Mouse (Mus musculus): Measurements from ENCODE around the gene Rabepk. TPM values are rescaled to one million over a fixed set of nuclear protein-coding genes. Genes with fewer than 3 reads are reported as not detected.
A peak's percentile ranks its signal among the peaks of the same experiment; 100 is the strongest.

Gene Rabepk
- total and polyA plus RNA-seq, 3 experiments, result 62.1 to 88.4 (median 68.8) TPM

DNA sequence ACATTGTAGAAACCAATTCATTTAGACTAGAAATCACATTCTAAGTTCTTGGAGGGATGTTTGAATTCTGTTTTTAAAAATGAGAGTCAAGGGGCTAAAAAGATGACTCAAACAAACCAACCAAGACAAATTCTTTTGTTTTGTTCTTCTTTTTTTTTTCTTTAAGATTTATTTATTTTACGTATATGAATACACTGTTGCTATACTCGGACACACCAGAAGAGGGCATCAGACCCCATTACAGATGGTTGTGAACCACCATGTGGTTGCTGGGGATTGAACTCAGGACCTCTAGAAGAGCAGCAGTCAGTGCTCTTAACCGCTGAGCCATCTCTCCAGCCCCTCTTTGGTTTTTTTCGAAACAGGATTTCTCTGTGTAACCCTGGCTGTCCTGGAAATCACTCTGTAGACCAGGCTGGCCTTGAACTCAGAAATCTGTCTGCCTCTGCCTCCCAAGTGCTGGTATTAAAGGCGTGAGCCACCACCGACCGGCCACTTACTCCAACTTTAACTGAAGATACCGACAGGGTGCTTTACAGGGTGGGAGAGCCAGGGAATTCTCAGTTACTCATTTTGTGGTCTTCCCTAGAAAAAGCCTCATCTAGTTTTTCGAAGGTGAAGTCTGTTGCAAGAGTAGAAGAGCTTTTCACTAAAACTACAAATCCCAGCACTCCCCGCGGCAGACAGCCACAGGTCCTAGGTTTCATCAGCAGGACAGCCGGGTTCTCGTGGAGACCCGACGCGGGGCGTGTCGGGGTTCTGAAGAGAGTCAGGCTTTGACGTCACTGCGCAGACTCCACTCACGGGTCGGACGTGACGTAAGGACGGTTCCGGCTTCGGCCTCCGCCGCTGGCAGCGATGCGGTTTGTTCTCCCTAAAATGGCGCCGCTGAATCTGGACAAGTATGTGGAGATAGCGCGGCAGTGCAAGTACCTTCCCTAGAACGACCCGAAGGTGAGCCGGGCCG, 2.1 kb upstream of the Rabepk start (continued):
- TF ChIP-seq JUN (IDR thresholded peaks at IDR 0.05; ENCODE audit: insufficient read depth, low read depth, low read length), result no peak

DNA sequence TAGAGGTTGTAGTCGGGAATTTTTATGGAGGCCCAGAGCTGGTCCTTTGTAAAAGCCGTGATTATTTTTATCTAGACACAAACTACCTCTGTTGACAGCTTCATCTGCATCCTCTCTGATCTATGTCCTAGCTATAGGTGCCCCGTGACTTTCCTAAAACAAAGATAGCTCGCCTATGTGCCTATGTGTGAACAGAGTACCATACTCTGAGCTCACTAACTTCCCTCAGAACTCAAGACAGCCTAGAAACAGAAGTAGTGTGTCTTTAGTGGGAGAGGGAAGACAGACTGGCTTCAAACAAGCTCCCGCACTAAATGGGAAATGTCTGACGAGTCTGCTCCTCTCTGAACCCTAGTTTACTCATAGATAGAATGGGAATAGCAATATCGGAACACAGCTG, 659 bp upstream of the Rabepk start:
- H3K36me3 ChIP-seq (replicated peaks in 1 of 2; ENCODE audit: control insufficient read depth in 1 of 2, insufficient read depth in 1 of 2, low read length in 1 of 2), result peaks cover 9 to 32% of the 10 kb centered on the region in 2 experiments
- H3K4me3 ChIP-seq (replicated peaks in 1 of 3; ENCODE audit: low read depth in 2 of 3, low read length in 2 of 3, poor library complexity in 1 of 3), result peak overlapping the region; percentile 61 to 87 (median 75)
- H3K27ac ChIP-seq (ENCODE audit: insufficient read depth, low read depth), result peak overlapping the region; percentile 43; the same call in 1 of the 2 replicates
- peaks cover under 1 to 36% of the 10 kb centered on the region in 2 experiments for H3K4me1 ChIP-seq (ENCODE audit: control insufficient read depth in 1 of 2, insufficient read depth in 2 of 2)
- no peaks in the 10 kb centered on the region for H3K27me3 ChIP-seq (replicated peaks)
- dilution Hi-C loops (cut with MboI; ENCODE audit: extremely low pct_ligation_motif_present, extremely low pct_unique_long_range_greater_than_20kb, low sequenced_read_pairs) (no loop called here), in situ Hi-C loops (cut with MboI; ENCODE audit: low pct_ligation_motif_present, low pct_unique_long_range_greater_than_20kb, low sequenced_read_pairs) (no loop called here)
- H3K9me3 ChIP-seq (replicated peaks; ENCODE audit: low read length), result no peaks in the 10 kb centered on the region
- DNase-seq (ENCODE audit: extremely low read depth), result no peak
- peaks cover 25% of the 10 kb centered on the region for H3K79me2 ChIP-seq (replicated peaks; ENCODE audit: control insufficient read depth, extremely low read depth, insufficient read depth, poor library complexity, severe bottlenecking)
- peak overlapping the region; percentile 67 for H3K9ac ChIP-seq (ENCODE audit: insufficient read depth, low read depth)
- peak overlapping the region; percentile 93 for H3K4me2 ChIP-seq (ENCODE audit: insufficient read depth, low read depth, poor library complexity, severe bottlenecking)
- TF ChIP-seq MXI1 (IDR thresholded peaks at IDR 0.05; ENCODE audit: low read depth, low read length) (no peak), ZMIZ1 (IDR thresholded peaks at IDR 0.05; ENCODE audit: low read depth, low read length) (no peak), JUND (conservative IDR thresholded peaks at IDR 0.05; ENCODE audit: low read depth, low read length) (no peak), SIN3A (IDR thresholded peaks at IDR 0.05; ENCODE audit: low read length) (no peak), MAX (IDR thresholded peaks at IDR 0.05; ENCODE audit: low read length) (no peak), GABPA (IDR thresholded peaks at IDR 0.05; ENCODE audit: insufficient replicate concordance, low read depth, low read length) (no peak), JUN (IDR thresholded peaks at IDR 0.05; ENCODE audit: insufficient read depth, low read depth, low read length) (no peak), NELFE (IDR thresholded peaks at IDR 0.05; ENCODE audit: low read depth, low read length) (no peak), POLR2AphosphoS2 (IDR thresholded peaks at IDR 0.05; ENCODE audit: low read depth, low read length) (no peak), UBTF (IDR thresholded peaks at IDR 0.05; ENCODE audit: low read depth, low read length) (no peak), MAZ (IDR thresholded peaks at IDR 0.05; ENCODE audit: low read depth, low read length) (no peak), CHD2 (IDR thresholded peaks at IDR 0.05; ENCODE audit: low read length) (no peak), TBP (conservative IDR thresholded peaks at IDR 0.05; ENCODE audit: low read depth, low read length) (no peak), TCF12 (IDR thresholded peaks at IDR 0.05; ENCODE audit: low read depth, low read length) (no peak), NRF1 (IDR thresholded peaks at IDR 0.05; ENCODE audit: low read depth, low read length) (no peak), HCFC1 (IDR thresholded peaks at IDR 0.05; ENCODE audit: low read depth, low read length) (no peak), MEF2A (IDR thresholded peaks at IDR 0.05; ENCODE audit: borderline replicate concordance, low read depth, low read length) (no peak), ETS1 (conservative IDR thresholded peaks at IDR 0.05; ENCODE audit: low read depth, low read length) (no peak), CHD1 (IDR thresholded peaks at IDR 0.05; ENCODE audit: low read depth, low read length) (no peak), MAFK (IDR thresholded peaks at IDR 0.05; ENCODE audit: insufficient replicate concordance, low read length) (no peak)

Data from CH12.LX (cell line).